7 mouse cellular contexts compared by ENCODE assay signal in the genomic region with DNA sequence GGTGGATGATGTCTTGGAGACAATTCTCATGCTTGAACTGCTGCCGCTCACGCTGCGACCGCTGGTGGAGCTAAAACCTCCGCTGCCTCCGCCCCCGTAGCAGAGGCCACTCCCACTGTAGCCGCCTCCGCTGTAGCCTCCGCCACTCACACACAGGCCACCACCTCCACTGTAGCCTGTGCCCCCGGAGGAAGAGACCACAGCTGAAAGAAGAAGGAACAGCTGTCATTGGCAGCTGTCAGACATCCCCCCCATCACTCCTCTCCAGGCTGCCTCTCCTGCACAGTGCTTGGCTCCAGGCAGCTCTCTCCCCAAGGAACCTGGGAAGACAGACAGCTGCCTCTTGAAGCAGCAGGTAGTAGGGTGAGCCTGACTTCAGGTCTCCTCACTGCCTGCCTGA. TPM values are rescaled to one million over a fixed set of nuclear protein-coding genes. Genes with fewer than 3 reads are reported as not detected.
DNase-seq lines count a peak whose midpoint lies in the region; ATAC-seq lines count a peak whose summit lies in the region.

No protein-coding gene starts in this region.

- peak; percentile 34 for DNase-seq in ovary, postnatal 36 days (ENCODE audit: low spot score)
- no peak for DNase-seq in ovary, postnatal 10 days (ENCODE audit: low spot score)
- peak; percentile 81 for DNase-seq in embryonic facial prominence, embryonic 14.5 days (ENCODE audit: low spot score)
- DNase-seq in urinary bladder, postnatal 14 days (ENCODE audit: low spot score): no peak

- H3K4me1 ChIP-seq in embryonic facial prominence, embryonic 14.5 days (ENCODE audit: control insufficient read depth, insufficient read depth, low read length): peaks cover 10% of the 10 kb centered on the region
- peaks cover 17% of the 10 kb centered on the region for H3K4me1 ChIP-seq in hindbrain, embryonic 12.5 days
- peaks cover 16% of the 10 kb centered on the region for H3K4me1 ChIP-seq in limb, embryonic 15.5 days
- H3K4me1 ChIP-seq in neural tube, embryonic 14.5 days (ENCODE audit: control insufficient read depth, insufficient read depth, low read length): no peaks in the 10 kb centered on the region

- no peak overlapping the region for H3K4me3 ChIP-seq in embryonic facial prominence, embryonic 14.5 days (ENCODE audit: low read depth, low read length)
- no peak overlapping the region for H3K4me3 ChIP-seq in hindbrain, embryonic 12.5 days
- H3K4me3 ChIP-seq in limb, embryonic 15.5 days: 0 out of 2 replicates have a peak overlapping the region, but pooled peaks have one; percentile 3
- H3K4me3 ChIP-seq in neural tube, embryonic 14.5 days (ENCODE audit: low read depth, low read length): no peak overlapping the region

- H3K36me3 ChIP-seq in embryonic facial prominence, embryonic 14.5 days (ENCODE audit: control insufficient read depth, insufficient read depth, low read length): no peaks in the 10 kb centered on the region
- H3K36me3 ChIP-seq in hindbrain, embryonic 12.5 days: no peaks in the 10 kb centered on the region
- H3K36me3 ChIP-seq in limb, embryonic 15.5 days: no peaks in the 10 kb centered on the region
- H3K36me3 ChIP-seq in neural tube, embryonic 14.5 days (ENCODE audit: control insufficient read depth, insufficient read depth, low read length): no peaks in the 10 kb centered on the region

- no peak overlapping the region for H3K27ac ChIP-seq in embryonic facial prominence, embryonic 14.5 days (replicated peaks; ENCODE audit: low read depth, low read length)
- no peak overlapping the region for H3K27ac ChIP-seq in hindbrain, embryonic 12.5 days
- H3K27ac ChIP-seq in limb, embryonic 15.5 days: no peak overlapping the region
- no peak overlapping the region for H3K27ac ChIP-seq in neural tube, embryonic 14.5 days (ENCODE audit: low read depth, low read length)

- 1% methylated on average over 10 of the region's 11 CpGs for WGBS in embryonic facial prominence, embryonic 14.5 days
- 1% methylated on average over 11 of the region's 11 CpGs for WGBS in hindbrain, embryonic 12.5 days
- WGBS in limb, embryonic 15.5 days: 0% methylated on average over 11 of the region's 11 CpGs
- 0% methylated on average over 11 of the region's 11 CpGs for WGBS in neural tube, embryonic 14.5 days

- H3K4me2 ChIP-seq in embryonic facial prominence, embryonic 14.5 days (ENCODE audit: low read depth, low read length): peak overlapping the region; percentile 38
- peak overlapping the region; percentile 39 for H3K4me2 ChIP-seq in hindbrain, embryonic 12.5 days (replicated peaks)
- H3K4me2 ChIP-seq in limb, embryonic 15.5 days: peak overlapping the region; percentile 11; the same call in 1 of the 2 replicates
- peak overlapping the region; percentile 15; the same call in 1 of the 2 replicates for H3K4me2 ChIP-seq in neural tube, embryonic 14.5 days (ENCODE audit: low read depth, low read length)

- no peaks in the 10 kb centered on the region for H3K9me3 ChIP-seq in embryonic facial prominence, embryonic 14.5 days (ENCODE audit: control insufficient read depth, low read length)
- H3K9me3 ChIP-seq in hindbrain, embryonic 12.5 days (replicated peaks): no peaks in the 10 kb centered on the region
- no peaks in the 10 kb centered on the region for H3K9me3 ChIP-seq in limb, embryonic 15.5 days
- no peaks in the 10 kb centered on the region for H3K9me3 ChIP-seq in neural tube, embryonic 14.5 days (ENCODE audit: control insufficient read depth, low read length)

- no peaks in the 10 kb centered on the region for H3K27me3 ChIP-seq in embryonic facial prominence, embryonic 14.5 days (replicated peaks; ENCODE audit: control insufficient read depth, insufficient read depth, low read length)
- peaks cover 21% of the 10 kb centered on the region for H3K27me3 ChIP-seq in hindbrain, embryonic 12.5 days
- peaks cover 5% of the 10 kb centered on the region for H3K27me3 ChIP-seq in limb, embryonic 15.5 days
- no peaks in the 10 kb centered on the region for H3K27me3 ChIP-seq in neural tube, embryonic 14.5 days (ENCODE audit: control insufficient read depth, insufficient read depth, low read length)

- ATAC-seq in embryonic facial prominence, embryonic 14.5 days (ENCODE audit: low read depth): peak; percentile 91
- ATAC-seq in hindbrain, embryonic 12.5 days (ENCODE audit: low FRiP score): peak; percentile 76; the same call in 1 of the 2 replicates
- peak; percentile 71 for ATAC-seq in limb, embryonic 15.5 days (ENCODE audit: insufficient number of reproducible peaks, low FRiP score, low TSS enrichment, low read depth)
- ATAC-seq in neural tube, embryonic 14.5 days (ENCODE audit: low read depth): peak; percentile 69; the same call in 1 of the 2 replicates

- no peak overlapping the region for H3K9ac ChIP-seq in embryonic facial prominence, embryonic 14.5 days (ENCODE audit: low read depth, low read length)
- peak overlapping the region; percentile 41; the same call in 1 of the 2 replicates for H3K9ac ChIP-seq in hindbrain, embryonic 12.5 days
- H3K9ac ChIP-seq in limb, embryonic 15.5 days: no peak overlapping the region
- no peak overlapping the region for H3K9ac ChIP-seq in neural tube, embryonic 14.5 days (replicated peaks; ENCODE audit: low read depth, low read length)

RNA-seq across cellular contexts. Expression of gene Krt82, which starts 2.7 kb away (rescaled TPM):
- 0.09 and 0.10 TPM in 2 replicates for polyA plus RNA-seq in embryonic facial prominence, embryonic 14.5 days (2014; fragmentation: Nextera tagmentation; extraction: Ambion mirVana)
- polyA plus RNA-seq in hindbrain, embryonic 12.5 days (2016; fragmentation: Nextera tagmentation; extraction: Ambion mirVana): not detected in 2 replicates
- not detected in 2 replicates for polyA plus RNA-seq in limb, embryonic 15.5 days (2015; fragmentation: Nextera tagmentation; extraction: Ambion mirVana)
- not detected in 2 replicates for polyA plus RNA-seq in neural tube, embryonic 14.5 days (2014; fragmentation: Nextera tagmentation; extraction: Ambion mirVana)

RNA-seq across cellular contexts. Expression of gene Krt90, which starts 9.6 kb away (rescaled TPM):
- polyA plus RNA-seq in embryonic facial prominence, embryonic 14.5 days (2014; fragmentation: Nextera tagmentation; extraction: Ambion mirVana): 0.31 and 0.50 TPM in 2 replicates
- 0.14 and 0.30 TPM in 2 replicates for polyA plus RNA-seq in hindbrain, embryonic 12.5 days (2016; fragmentation: Nextera tagmentation; extraction: Ambion mirVana)
- 1.2 TPM in 2 replicates for polyA plus RNA-seq in limb, embryonic 15.5 days (2015; fragmentation: Nextera tagmentation; extraction: Ambion mirVana)
- 0.13 TPM in 2 replicates for polyA plus RNA-seq in neural tube, embryonic 14.5 days (2014; fragmentation: Nextera tagmentation; extraction: Ambion mirVana)

RNA-seq across cellular contexts. Expression of gene Krt75, which starts 20.5 kb away (rescaled TPM):
- 2.2 and 2.3 TPM in 2 replicates for polyA plus RNA-seq in embryonic facial prominence, embryonic 14.5 days (2014; fragmentation: Nextera tagmentation; extraction: Ambion mirVana)
- polyA plus RNA-seq in hindbrain, embryonic 12.5 days (2016; fragmentation: Nextera tagmentation; extraction: Ambion mirVana): 0.08 and 0.18 TPM in 2 replicates
- 2.0 and 2.8 TPM in 2 replicates for polyA plus RNA-seq in limb, embryonic 15.5 days (2015; fragmentation: Nextera tagmentation; extraction: Ambion mirVana)
- polyA plus RNA-seq in neural tube, embryonic 14.5 days (2014; fragmentation: Nextera tagmentation; extraction: Ambion mirVana): 0.08 TPM in 1 of 2 replicates, not detected in the other

RNA-seq across cellular contexts. Expression of gene Krt84, which starts 20.5 kb away (rescaled TPM):
- polyA plus RNA-seq in embryonic facial prominence, embryonic 14.5 days (2014; fragmentation: Nextera tagmentation; extraction: Ambion mirVana): not detected in 2 replicates
- polyA plus RNA-seq in hindbrain, embryonic 12.5 days (2016; fragmentation: Nextera tagmentation; extraction: Ambion mirVana): not detected in 2 replicates
- polyA plus RNA-seq in limb, embryonic 15.5 days (2015; fragmentation: Nextera tagmentation; extraction: Ambion mirVana): 54.7 and 75.1 TPM in 2 replicates
- 0.11 TPM in 1 of 2 replicates, not detected in the other for polyA plus RNA-seq in neural tube, embryonic 14.5 days (2014; fragmentation: Nextera tagmentation; extraction: Ambion mirVana)

RNA-seq across cellular contexts. Expression of gene Gm49425, which starts 36.1 kb away (rescaled TPM):
- polyA plus RNA-seq in embryonic facial prominence, embryonic 14.5 days (2014; fragmentation: Nextera tagmentation; extraction: Ambion mirVana): 1.6 and 1.8 TPM in 2 replicates
- not detected in 2 replicates for polyA plus RNA-seq in hindbrain, embryonic 12.5 days (2016; fragmentation: Nextera tagmentation; extraction: Ambion mirVana)
- polyA plus RNA-seq in limb, embryonic 15.5 days (2015; fragmentation: Nextera tagmentation; extraction: Ambion mirVana): 4.4 and 6.7 TPM in 2 replicates
- polyA plus RNA-seq in neural tube, embryonic 14.5 days (2014; fragmentation: Nextera tagmentation; extraction: Ambion mirVana): 0.29 TPM in 1 of 2 replicates, not detected in the other

Comparison
In these comparisons a context has a peak if more than half of its experiments do, and no peak if none do; other contexts are left out.
1. DNase-seq: peak in ovary, postnatal 36 days (single experiment) and embryonic facial prominence, embryonic 14.5 days (single experiment); none in ovary, postnatal 10 days (single experiment) and urinary bladder, postnatal 14 days (single experiment).
2. Peak in every context shown above with its lines, with median percentiles within 50 percentile points of each other: ATAC-seq and H3K4me2 ChIP-seq.